Mouse (Mus musculus): ENCODE results near the gene Ache.

Ache gene

GRCm38 (mm10) chr5:137337190-137337589, 49.9 kb downstream of the Ache start:
- DNase-seq = no peak

- peak; percentile 95 for DNase-seq
Observed at GRCm38 (mm10) chr5:137338256-137338655, 50.9 kb downstream of the Ache start.

- DNase-seq = no peak
Observed at GRCm38 (mm10) chr5:137338663-137339289, 51.5 kb downstream of the Ache start.

DNA sequence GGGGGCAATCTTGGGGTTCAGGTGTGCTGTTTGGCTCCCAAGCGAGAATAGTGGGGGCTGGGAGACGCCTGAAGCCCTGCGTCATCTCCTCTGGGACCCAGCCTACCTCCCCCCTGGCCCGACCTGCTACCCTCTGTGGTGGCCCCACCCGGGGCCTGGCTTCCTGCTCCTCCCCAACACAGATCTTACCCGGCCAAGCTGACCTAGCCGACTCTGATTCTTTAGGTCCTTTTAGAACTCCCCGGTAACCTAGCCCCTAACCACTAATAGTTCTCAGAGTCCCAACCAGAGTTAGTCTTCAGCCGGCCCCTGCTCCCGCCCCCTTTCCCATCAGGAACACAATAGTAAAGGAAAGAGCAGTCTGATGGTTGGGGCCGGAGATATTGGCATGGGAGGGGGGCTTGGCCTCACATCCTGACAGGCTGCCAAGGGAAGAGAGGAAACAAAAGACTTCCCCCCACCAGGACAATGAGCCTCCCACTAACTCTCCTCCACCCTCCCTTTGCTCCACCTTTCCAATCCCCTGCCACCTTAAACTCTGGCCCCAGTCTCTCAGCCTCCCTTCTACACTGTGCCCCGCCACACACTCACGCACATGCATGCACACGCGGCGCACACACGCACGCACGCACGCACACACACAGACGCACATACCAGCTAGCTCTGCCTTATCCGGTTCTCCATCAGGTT, 52.1 kb downstream of the Ache start:
- DNase-seq = peak; percentile 46

DNA sequence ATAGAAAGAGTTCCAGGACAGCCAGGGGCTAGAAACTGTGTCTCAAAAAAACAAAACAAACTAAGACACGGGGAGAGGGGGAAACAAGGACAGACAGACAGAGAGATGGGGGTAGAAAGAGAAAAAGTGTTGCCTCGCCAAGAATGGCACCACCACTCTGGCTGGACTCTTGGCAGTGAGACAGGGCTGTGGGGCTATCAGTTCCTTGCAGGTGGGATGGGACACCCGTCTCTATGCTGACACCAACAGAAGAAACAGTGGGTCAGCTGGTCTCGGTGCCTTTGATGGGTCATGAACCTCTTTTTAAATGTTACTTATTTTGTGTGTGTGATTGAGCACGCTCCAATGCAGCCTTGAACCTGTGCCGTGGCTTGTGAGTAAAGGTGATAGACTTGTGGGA, 52.9 kb downstream of the Ache start:
- DNase-seq = no peak

GRCm38 (mm10) chr5:137342407-137343012, 55.2 kb downstream of the Ache start:
- no peak for DNase-seq

DNA sequence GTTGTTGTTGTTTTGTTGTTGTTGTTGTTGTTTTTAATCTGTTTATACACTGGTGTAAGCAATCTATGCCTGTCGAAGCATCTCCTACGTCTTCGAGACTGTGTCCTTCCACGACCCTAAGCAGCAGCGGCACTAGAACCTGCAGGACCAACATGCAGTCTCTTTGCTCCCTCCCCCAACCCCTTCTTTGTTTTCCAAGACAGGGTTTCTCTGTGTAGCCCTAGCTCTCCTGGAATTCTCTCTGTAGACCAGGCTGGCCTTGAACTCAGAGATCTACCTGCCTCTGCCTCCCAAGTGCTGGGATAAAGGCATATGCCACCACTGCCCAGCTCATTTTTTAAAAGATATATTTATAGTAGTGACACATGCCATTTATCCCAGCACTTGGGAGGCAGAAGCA, 56.1 kb downstream of the Ache start:
- no peak for DNase-seq

DNA sequence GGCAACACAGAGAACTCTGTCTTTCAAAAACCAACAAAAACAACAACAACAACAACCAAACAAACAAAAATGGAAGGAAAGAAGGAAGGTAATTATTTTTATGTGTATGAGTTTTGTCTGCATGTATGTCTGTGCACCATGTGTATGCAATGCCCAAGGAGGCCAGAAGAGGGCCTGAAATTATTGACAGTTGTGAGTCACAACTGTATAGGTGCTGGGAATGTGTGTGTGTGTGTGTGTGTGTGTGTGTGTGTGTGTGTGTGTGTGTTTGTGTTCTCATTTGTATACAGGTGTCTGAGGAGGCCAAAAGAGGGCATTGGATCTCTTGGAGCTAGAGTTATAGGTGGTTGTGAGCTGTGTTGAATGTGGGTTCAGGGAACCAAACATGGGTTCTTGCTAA, 56.5 kb downstream of the Ache start:
- no peak for DNase-seq
